8 mouse cellular contexts compared by ENCODE assay signal in genomic region chr17:35060071-35060470, GRCm38 (mm10). TPM values are rescaled to one million over a fixed set of nuclear protein-coding genes. Genes with fewer than 3 reads are reported as not detected.
DNase-seq lines count a peak whose midpoint lies in the region; ATAC-seq lines count a peak whose summit lies in the region.

No protein-coding gene starts in this region.

- peaks cover 63% of the 10 kb centered on the region for H3K36me3 ChIP-seq in kidney, embryonic 15.5 days
- peaks cover 9% of the 10 kb centered on the region for H3K36me3 ChIP-seq in embryonic facial prominence, embryonic 11.5 days (replicated peaks; ENCODE audit: control insufficient read depth, insufficient read depth, low read depth, low read length)
- peaks cover 40% of the 10 kb centered on the region for H3K36me3 ChIP-seq in hindbrain, embryonic 12.5 days
- H3K36me3 ChIP-seq in midbrain, embryonic 13.5 days: peaks cover 41% of the 10 kb centered on the region

- peak overlapping the region; percentile 86 for H3K9ac ChIP-seq in kidney, embryonic 15.5 days
- H3K9ac ChIP-seq in embryonic facial prominence, embryonic 11.5 days (replicated peaks; ENCODE audit: low read length): peak overlapping the region; percentile 92
- peak overlapping the region; percentile 89 for H3K9ac ChIP-seq in hindbrain, embryonic 12.5 days
- H3K9ac ChIP-seq in midbrain, embryonic 13.5 days (replicated peaks): peak overlapping the region; percentile 91

- 24% methylated on average over 14 of the region's 14 CpGs for WGBS in kidney, embryonic 15.5 days
- 24% methylated on average over 14 of the region's 14 CpGs for WGBS in embryonic facial prominence, embryonic 11.5 days
- 27% methylated on average over 14 of the region's 14 CpGs for WGBS in hindbrain, embryonic 12.5 days
- 31% methylated on average over 14 of the region's 14 CpGs for WGBS in midbrain, embryonic 13.5 days

- no peak for ATAC-seq in kidney, embryonic 15.5 days (replicated peaks; ENCODE audit: low FRiP score)
- no peak for ATAC-seq in embryonic facial prominence, embryonic 11.5 days (replicated peaks; ENCODE audit: insufficient number of reproducible peaks, low FRiP score, low TSS enrichment, low read depth)
- ATAC-seq in hindbrain, embryonic 12.5 days (ENCODE audit: low FRiP score): no peak
- ATAC-seq in midbrain, embryonic 13.5 days: peak; percentile 10
- no peak for ATAC-seq in CD4-positive, CD25-positive, alpha-beta regulatory T cell, adult 4 months

- H3K4me2 ChIP-seq in kidney, embryonic 15.5 days: peak overlapping the region; percentile 74
- peak overlapping the region; percentile 84 for H3K4me2 ChIP-seq in embryonic facial prominence, embryonic 11.5 days (ENCODE audit: low read depth, low read length)
- H3K4me2 ChIP-seq in hindbrain, embryonic 12.5 days (replicated peaks): peak overlapping the region; percentile 99
- peak overlapping the region; percentile 86 for H3K4me2 ChIP-seq in midbrain, embryonic 13.5 days (replicated peaks)

- no peak for DNase-seq in kidney, adult 8-10 months
- DNase-seq in embryonic facial prominence, embryonic 11.5 days (ENCODE audit: low spot score): no peak
- DNase-seq in left cerebral cortex, adult 9 months (ENCODE audit: low spot score in 2 of 2): no peak
- no peak for DNase-seq in ovary, postnatal 10 days (ENCODE audit: low spot score)

- peak overlapping the region; percentile 97 for H3K27ac ChIP-seq in kidney, embryonic 15.5 days
- H3K27ac ChIP-seq in embryonic facial prominence, embryonic 11.5 days (replicated peaks; ENCODE audit: low read depth, low read length): no peak overlapping the region
- H3K27ac ChIP-seq in hindbrain, embryonic 12.5 days: no peak overlapping the region
- no peak overlapping the region for H3K27ac ChIP-seq in midbrain, embryonic 13.5 days

- peak overlapping the region; percentile 83 for H3K4me3 ChIP-seq in kidney, embryonic 15.5 days (replicated peaks)
- peak overlapping the region; percentile 64 for H3K4me3 ChIP-seq in embryonic facial prominence, embryonic 11.5 days (ENCODE audit: low read depth, low read length)
- peak overlapping the region; percentile 73 for H3K4me3 ChIP-seq in hindbrain, embryonic 12.5 days
- H3K4me3 ChIP-seq in midbrain, embryonic 13.5 days (replicated peaks): peak overlapping the region; percentile 88

- H3K27me3 ChIP-seq in kidney, embryonic 15.5 days: no peaks in the 10 kb centered on the region
- no peaks in the 10 kb centered on the region; the same call in 1 of the 2 replicates for H3K27me3 ChIP-seq in embryonic facial prominence, embryonic 11.5 days (ENCODE audit: control insufficient read depth, insufficient read depth, low read length)
- H3K27me3 ChIP-seq in hindbrain, embryonic 12.5 days: peaks cover 23% of the 10 kb centered on the region
- H3K27me3 ChIP-seq in midbrain, embryonic 13.5 days: peaks cover 19% of the 10 kb centered on the region

- H3K4me1 ChIP-seq in kidney, embryonic 15.5 days: peaks cover 52% of the 10 kb centered on the region
- peaks cover 12% of the 10 kb centered on the region for H3K4me1 ChIP-seq in embryonic facial prominence, embryonic 11.5 days (ENCODE audit: control insufficient read depth, insufficient read depth, low read length)
- peaks cover 40% of the 10 kb centered on the region for H3K4me1 ChIP-seq in hindbrain, embryonic 12.5 days
- peaks cover 39% of the 10 kb centered on the region for H3K4me1 ChIP-seq in midbrain, embryonic 13.5 days (replicated peaks)

- no peaks in the 10 kb centered on the region for H3K9me3 ChIP-seq in kidney, embryonic 15.5 days (replicated peaks)
- no peaks in the 10 kb centered on the region for H3K9me3 ChIP-seq in embryonic facial prominence, embryonic 11.5 days (replicated peaks; ENCODE audit: control insufficient read depth, low read length)
- no peaks in the 10 kb centered on the region for H3K9me3 ChIP-seq in hindbrain, embryonic 12.5 days (replicated peaks)
- no peaks in the 10 kb centered on the region for H3K9me3 ChIP-seq in midbrain, embryonic 13.5 days

RNA-seq across cellular contexts. Expression of gene Ddah2, which starts 1.2 kb away (rescaled TPM):
- 324 and 356 TPM in 2 replicates for polyA plus RNA-seq in kidney, embryonic 15.5 days (2015; fragmentation: Nextera tagmentation; extraction: Ambion mirVana)
- polyA plus RNA-seq in embryonic facial prominence, embryonic 11.5 days (2014; fragmentation: Nextera tagmentation; extraction: Ambion mirVana): 543 and 586 TPM in 2 replicates
- polyA plus RNA-seq in hindbrain, embryonic 12.5 days (2016; fragmentation: Nextera tagmentation; extraction: Ambion mirVana): 512 and 517 TPM in 2 replicates
- polyA plus RNA-seq in midbrain, embryonic 13.5 days (2015; fragmentation: Nextera tagmentation; extraction: Ambion mirVana): 501 and 531 TPM in 2 replicates
- 1 to 10 TPM; 1.1 to 6.3 TPM for polyA plus RNA-seq in CD4-positive, CD25-positive, alpha-beta regulatory T cell, adult 4 months (2017; shearing (Covaris generic))

RNA-seq across cellular contexts. Expression of gene Ly6g6c, which starts 5.1 kb away (rescaled TPM):
- polyA plus RNA-seq in kidney, embryonic 15.5 days (2015; fragmentation: Nextera tagmentation; extraction: Ambion mirVana): 1.6 TPM in 1 of 2 replicates, not detected in the other
- polyA plus RNA-seq in embryonic facial prominence, embryonic 11.5 days (2014; fragmentation: Nextera tagmentation; extraction: Ambion mirVana): 0.33 TPM in 1 of 2 replicates, not detected in the other
- polyA plus RNA-seq in hindbrain, embryonic 12.5 days (2016; fragmentation: Nextera tagmentation; extraction: Ambion mirVana): not detected in 2 replicates
- not detected in 2 replicates for polyA plus RNA-seq in midbrain, embryonic 13.5 days (2015; fragmentation: Nextera tagmentation; extraction: Ambion mirVana)
- polyA plus RNA-seq in CD4-positive, CD25-positive, alpha-beta regulatory T cell, adult 4 months (2017; shearing (Covaris generic)): not detected

RNA-seq across cellular contexts. Expression of gene Mpig6b, which starts 5.9 kb away (rescaled TPM):
- 0.41 and 0.52 TPM in 2 replicates for polyA plus RNA-seq in kidney, embryonic 15.5 days (2015; fragmentation: Nextera tagmentation; extraction: Ambion mirVana)
- 0.74 and 1.2 TPM in 2 replicates for polyA plus RNA-seq in embryonic facial prominence, embryonic 11.5 days (2014; fragmentation: Nextera tagmentation; extraction: Ambion mirVana)
- polyA plus RNA-seq in hindbrain, embryonic 12.5 days (2016; fragmentation: Nextera tagmentation; extraction: Ambion mirVana): 0.46 and 0.52 TPM in 2 replicates
- 0.45 and 0.50 TPM in 2 replicates for polyA plus RNA-seq in midbrain, embryonic 13.5 days (2015; fragmentation: Nextera tagmentation; extraction: Ambion mirVana)
- polyA plus RNA-seq in CD4-positive, CD25-positive, alpha-beta regulatory T cell, adult 4 months (2017; shearing (Covaris generic)): not detected

RNA-seq across cellular contexts. Expression of gene Clic1, which starts 10.3 kb away (rescaled TPM):
- polyA plus RNA-seq in kidney, embryonic 15.5 days (2015; fragmentation: Nextera tagmentation; extraction: Ambion mirVana): 300 and 320 TPM in 2 replicates
- polyA plus RNA-seq in embryonic facial prominence, embryonic 11.5 days (2014; fragmentation: Nextera tagmentation; extraction: Ambion mirVana): 73.9 and 84.2 TPM in 2 replicates
- 157 and 159 TPM in 2 replicates for polyA plus RNA-seq in hindbrain, embryonic 12.5 days (2016; fragmentation: Nextera tagmentation; extraction: Ambion mirVana)
- polyA plus RNA-seq in midbrain, embryonic 13.5 days (2015; fragmentation: Nextera tagmentation; extraction: Ambion mirVana): 93.7 and 99.6 TPM in 2 replicates
- polyA plus RNA-seq in CD4-positive, CD25-positive, alpha-beta regulatory T cell, adult 4 months (2017; shearing (Covaris generic)): 100 to 1,000 TPM; 490 to 619 TPM

RNA-seq across cellular contexts. Expression of gene Msh5, which starts 13.5 kb away (rescaled TPM):
- polyA plus RNA-seq in kidney, embryonic 15.5 days (2015; fragmentation: Nextera tagmentation; extraction: Ambion mirVana): 5.2 and 5.4 TPM in 2 replicates
- 3.0 and 3.2 TPM in 2 replicates for polyA plus RNA-seq in embryonic facial prominence, embryonic 11.5 days (2014; fragmentation: Nextera tagmentation; extraction: Ambion mirVana)
- polyA plus RNA-seq in hindbrain, embryonic 12.5 days (2016; fragmentation: Nextera tagmentation; extraction: Ambion mirVana): 3.0 and 3.1 TPM in 2 replicates
- polyA plus RNA-seq in midbrain, embryonic 13.5 days (2015; fragmentation: Nextera tagmentation; extraction: Ambion mirVana): 3.3 and 3.7 TPM in 2 replicates
- polyA plus RNA-seq in CD4-positive, CD25-positive, alpha-beta regulatory T cell, adult 4 months (2017; shearing (Covaris generic)): 1 to 10 TPM; 1.8 to 2.5 TPM

Comparison
In these comparisons a context has a peak if more than half of its experiments do, and no peak if none do; other contexts are left out.
1. RNA of gene Ddah2, which starts 1.2 kb away (polyA plus RNA-seq): 543 to 586 TPM in embryonic facial prominence, embryonic 11.5 days, 501 to 531 TPM in midbrain, embryonic 13.5 days, 512 to 517 TPM in hindbrain, embryonic 12.5 days and 324 to 356 TPM in kidney, embryonic 15.5 days; 1.1 to 6.3 TPM in CD4-positive, CD25-positive, alpha-beta regulatory T cell, adult 4 months; every median in the first group is over 10 times any median in the second.
2. Peak in every context shown above with its lines, with median percentiles within 50 percentile points of each other: H3K4me2 ChIP-seq, H3K4me3 ChIP-seq and H3K9ac ChIP-seq.